Mouse (Mus musculus) ovary, adult 18-20 months (tissue): Measurements from ENCODE around the gene Trp63.

Experiments
- DNase-seq: peaks from one replicate; pipeline ENCODE4 v3.0.0; 2022; ENCODE audit warnings: low spot score, mixed read lengths

The Trp63 gene

GRCm38 (mm10) chr16:25779964-25780363, 96.4 kb downstream of the Trp63 start:
- no peak for DNase-seq

GRCm38 (mm10) chr16:25784246-25784645, 100.7 kb downstream of the Trp63 start:
- no peak for DNase-seq

GRCm38 (mm10) chr16:25786457-25786856, 102.9 kb downstream of the Trp63 start:
- DNase-seq, result no peak

GRCm38 (mm10) chr16:25792640-25793266, 109.2 kb downstream of the Trp63 start:
- DNase-seq, result no peak

- no peak for DNase-seq
Observed at GRCm38 (mm10) chr16:25797732-25798294, 114.2 kb downstream of the Trp63 start.

GRCm38 (mm10) chr16:25799618-25800017, 116.1 kb downstream of the Trp63 start:
- DNase-seq, result no peak

- no peak for DNase-seq
Observed at GRCm38 (mm10) chr16:25804955-25805354, 121.4 kb downstream of the Trp63 start.

- no peak for DNase-seq
Observed at GRCm38 (mm10) chr16:25807116-25807515, 123.6 kb downstream of the Trp63 start.

- DNase-seq, result no peak
Observed at GRCm38 (mm10) chr16:25817753-25818624, 134.4 kb downstream of the Trp63 start.

GRCm38 (mm10) chr16:25826016-25826415, 142.5 kb downstream of the Trp63 start:
- DNase-seq, result no peak

GRCm38 (mm10) chr16:25832576-25832975, 149.0 kb downstream of the Trp63 start:
- no peak for DNase-seq

- no peak for DNase-seq
Observed at GRCm38 (mm10) chr16:25835301-25835700, 151.7 kb downstream of the Trp63 start.

GRCm38 (mm10) chr16:25835723-25836122, 152.2 kb downstream of the Trp63 start:
- no peak for DNase-seq

- no peak for DNase-seq
Observed at GRCm38 (mm10) chr16:25842996-25843395, 159.4 kb downstream of the Trp63 start.

- no peak for DNase-seq
Observed at GRCm38 (mm10) chr16:25843625-25844024, 160.1 kb downstream of the Trp63 start.

GRCm38 (mm10) chr16:25846611-25847010, 163.0 kb downstream of the Trp63 start:
- DNase-seq, result no peak

- DNase-seq, result no peak
Observed at GRCm38 (mm10) chr16:25848474-25848873, 164.9 kb downstream of the Trp63 start.

GRCm38 (mm10) chr16:25849593-25850464, 166.3 kb downstream of the Trp63 start:
- no peak for DNase-seq

GRCm38 (mm10) chr16:25860731-25861505, 177.4 kb downstream of the Trp63 start:
- DNase-seq, result no peak

- DNase-seq, result peak; percentile 47
Observed at GRCm38 (mm10) chr16:25865096-25865869, 181.7 kb downstream of the Trp63 start.
